Mouse (Mus musculus) brain, embryonic 18.5 days (tissue): ENCODE measurements around the gene Ntpcr.

ENCODE experiments used
- DNase-seq: peaks from one replicate; pipeline ENCODE4 v3.0.0-alpha.2; 2012; ENCODE audit warnings: low read depth, low spot score

Ntpcr gene

GRCm38 (mm10) chr8:125773281-125773803 lies 43.6 kb downstream of the Ntpcr start:
- DNase-seq: no peak

- DNase-seq: no peak
These were observed 45.3 kb downstream of the Ntpcr start for GRCm38 (mm10) chr8:125775031-125775430.

- no peak for DNase-seq
These were observed 46.6 kb downstream of the Ntpcr start for GRCm38 (mm10) chr8:125776314-125776713.

- no peak for DNase-seq
These were observed 47.0 kb downstream of the Ntpcr start for GRCm38 (mm10) chr8:125776800-125777199.

DNA sequence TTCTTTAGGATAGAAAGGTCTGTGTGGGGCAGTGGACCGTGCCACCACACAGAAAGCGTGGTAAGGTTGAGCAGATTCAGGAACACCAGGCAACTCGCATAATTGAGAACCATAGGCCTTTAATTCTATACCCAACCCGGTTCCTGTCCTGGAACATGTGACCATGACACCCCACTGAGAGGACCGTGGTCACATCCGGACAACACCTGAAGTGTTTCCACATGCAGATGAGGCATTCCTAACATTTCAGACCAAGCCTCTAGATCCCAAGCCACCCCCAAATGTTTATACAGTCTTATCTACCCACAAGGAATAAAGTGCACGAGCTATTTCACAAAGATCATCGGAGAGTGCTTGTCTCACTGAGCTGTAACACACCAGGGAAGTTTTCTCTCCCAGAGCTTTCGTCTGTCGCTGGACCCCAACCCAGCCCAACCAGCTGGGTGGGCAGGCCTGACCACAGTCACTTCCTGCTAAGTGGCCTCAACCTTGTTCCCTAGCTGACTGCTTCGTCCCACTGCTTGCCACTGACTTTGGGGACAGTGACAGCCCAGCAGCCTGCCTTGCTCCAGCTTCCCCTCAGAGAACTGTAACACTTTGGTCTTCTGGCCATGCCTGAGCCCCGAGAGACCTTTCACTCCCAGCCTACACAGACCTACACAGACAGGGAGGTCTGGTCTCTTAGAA lies 47.9 kb downstream of the Ntpcr start:
- no peak for DNase-seq

DNA sequence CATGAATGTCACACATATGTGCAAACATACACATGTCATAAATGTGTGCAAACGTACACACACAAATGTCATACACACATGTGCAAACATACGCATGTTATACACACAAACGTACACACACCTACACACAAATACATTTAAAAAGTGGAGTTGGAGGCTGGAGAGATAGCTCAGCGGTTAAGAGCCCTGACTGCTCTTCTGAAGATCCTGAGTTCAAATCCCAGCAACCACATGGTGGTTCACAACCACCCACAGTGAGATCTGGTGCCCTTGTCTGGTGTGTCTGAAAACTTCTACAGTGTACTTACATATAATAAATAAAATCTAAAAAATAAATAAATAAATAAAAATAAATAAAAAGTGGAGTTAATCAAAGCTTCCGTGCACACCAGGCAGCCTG lies 49.2 kb downstream of the Ntpcr start:
- no peak for DNase-seq

- no peak for DNase-seq
These were observed 49.9 kb downstream of the Ntpcr start for GRCm38 (mm10) chr8:125779656-125780055.

- no peak for DNase-seq
These were observed 52.4 kb downstream of the Ntpcr start for GRCm38 (mm10) chr8:125782161-125782560.

- no peak for DNase-seq
These were observed 57.1 kb downstream of the Ntpcr start for GRCm38 (mm10) chr8:125786886-125787285.

- DNase-seq: no peak
These were observed 63.2 kb downstream of the Ntpcr start for GRCm38 (mm10) chr8:125792816-125793455.

GRCm38 (mm10) chr8:125795341-125795740 lies 65.6 kb downstream of the Ntpcr start:
- DNase-seq: no peak

GRCm38 (mm10) chr8:125796970-125797369 lies 67.2 kb downstream of the Ntpcr start:
- DNase-seq: no peak
